Mouse (Mus musculus) skeletal muscle tissue, adult 2 months (tissue): ENCODE measurements around the gene Cox4i1.

Experiments used
- DNase-seq: peaks from one replicate; pipeline ENCODE4 v3.0.0-alpha.2; 2012; ENCODE audit warnings: low read depth, low spot score

Cox4i1 gene

GRCm38 (mm10) chr8:120696401-120697153, 28.6 kb downstream of the Cox4i1 start:
- no peak for DNase-seq

GRCm38 (mm10) chr8:120697154-120697978, 29.3 kb downstream of the Cox4i1 start:
- no peak for DNase-seq

GRCm38 (mm10) chr8:120697979-120698272, 29.9 kb downstream of the Cox4i1 start:
- no peak for DNase-seq

- DNase-seq: no peak
Observed at GRCm38 (mm10) chr8:120698426-120698825, 30.4 kb downstream of the Cox4i1 start.

- DNase-seq: no peak
Observed at GRCm38 (mm10) chr8:120699079-120699478, 31.1 kb downstream of the Cox4i1 start.

GRCm38 (mm10) chr8:120699565-120699964, 31.5 kb downstream of the Cox4i1 start:
- no peak for DNase-seq

- DNase-seq: no peak
Observed at GRCm38 (mm10) chr8:120700053-120700452, 32.0 kb downstream of the Cox4i1 start.

GRCm38 (mm10) chr8:120701758-120702465, 33.9 kb downstream of the Cox4i1 start:
- no peak for DNase-seq

GRCm38 (mm10) chr8:120704203-120704602, 36.2 kb downstream of the Cox4i1 start:
- no peak for DNase-seq

GRCm38 (mm10) chr8:120705163-120705562, 37.1 kb downstream of the Cox4i1 start:
- DNase-seq: no peak

GRCm38 (mm10) chr8:120706193-120706592, 38.2 kb downstream of the Cox4i1 start:
- no peak for DNase-seq

- DNase-seq: no peak
Observed at GRCm38 (mm10) chr8:120709176-120709575, 41.2 kb downstream of the Cox4i1 start.

GRCm38 (mm10) chr8:120715200-120715599, 47.2 kb downstream of the Cox4i1 start:
- DNase-seq: no peak

- DNase-seq: no peak
Observed at GRCm38 (mm10) chr8:120715996-120716680, 48.1 kb downstream of the Cox4i1 start.

- no peak for DNase-seq
Observed at GRCm38 (mm10) chr8:120719586-120720236, 51.7 kb downstream of the Cox4i1 start.

GRCm38 (mm10) chr8:120723025-120723424, 55.0 kb downstream of the Cox4i1 start:
- no peak for DNase-seq
